Mouse (Mus musculus): ENCODE results near the gene Tut1. TPM values are rescaled to one million over a fixed set of nuclear protein-coding genes. Genes with fewer than 3 reads are reported as not detected.
"Not testable (repeated sequence)": the region's sequence is repeated elsewhere in the genome, so short reads cannot be mapped to it uniquely, and the experiment has no call there.

Gene Tut1
- polyA plus RNA-seq, 1 experiment from 2014 or later, result 34.2 TPM

- H3K27ac ChIP-seq (replicated peaks), result 0 out of 2 replicates have a peak overlapping the region, but pooled peaks have one; percentile 85
- ATAC-seq (ENCODE audit: low FRiP score, low read depth), result no peak
- peaks cover 24% of the 10 kb centered on the region for H3K4me1 ChIP-seq
- H3K9me3 ChIP-seq, result no peaks in the 10 kb centered on the region
- peak overlapping the region; percentile 84 for H3K9ac ChIP-seq (replicated peaks)
- no peaks in the 10 kb centered on the region for H3K27me3 ChIP-seq
- peaks cover 77% of the 10 kb centered on the region for H3K36me3 ChIP-seq
- WGBS, result 6% methylated on average over 9 of the region's 9 CpGs
- H3K4me2 ChIP-seq (replicated peaks), result peak overlapping the region; percentile 80
- H3K4me3 ChIP-seq, result peak overlapping the region; percentile 63
Observed at GRCm38 (mm10) chr19:8967893-8968292, 14.2 kb downstream of the Tut1 start.

- not testable (repeated sequence) for ATAC-seq (ENCODE audit: low FRiP score, low read depth); H3K9ac ChIP-seq (replicated peaks); H3K4me3 ChIP-seq; H3K4me2 ChIP-seq (replicated peaks); H3K9me3 ChIP-seq; H3K27ac ChIP-seq (replicated peaks); H3K27me3 ChIP-seq
- peaks cover 14% of the 10 kb centered on the region for H3K4me1 ChIP-seq
- WGBS, result 88% methylated on average over 8 of the region's 8 CpGs
- H3K36me3 ChIP-seq, result peaks cover 90% of the 10 kb centered on the region
Observed at GRCm38 (mm10) chr19:8972491-8972890, 18.8 kb downstream of the Tut1 start.

- 96% methylated on average over 1 of the region's 1 CpGs for WGBS
- no peak overlapping the region for H3K9ac ChIP-seq (replicated peaks)
- H3K9me3 ChIP-seq, result no peaks in the 10 kb centered on the region
- no peaks in the 10 kb centered on the region for H3K27me3 ChIP-seq
- H3K4me2 ChIP-seq (replicated peaks), result no peak overlapping the region
- H3K4me3 ChIP-seq, result no peak overlapping the region
- ATAC-seq (ENCODE audit: low FRiP score, low read depth), result no peak
- H3K27ac ChIP-seq (replicated peaks), result no peak overlapping the region
- no peaks in the 10 kb centered on the region for H3K4me1 ChIP-seq
- peaks cover 98% of the 10 kb centered on the region for H3K36me3 ChIP-seq
Observed at GRCm38 (mm10) chr19:8974638-8975037, 21.0 kb downstream of the Tut1 start.

- H3K9ac ChIP-seq (replicated peaks), result no peak overlapping the region
- no peaks in the 10 kb centered on the region for H3K9me3 ChIP-seq
- ATAC-seq (ENCODE audit: low FRiP score, low read depth), result no peak
- no peaks in the 10 kb centered on the region for H3K4me1 ChIP-seq
- no peaks in the 10 kb centered on the region for H3K27me3 ChIP-seq
- H3K36me3 ChIP-seq, result peaks cover 97% of the 10 kb centered on the region
- H3K4me2 ChIP-seq (replicated peaks), result no peak overlapping the region
- H3K27ac ChIP-seq (replicated peaks), result no peak overlapping the region
- H3K4me3 ChIP-seq, result no peak overlapping the region
- 97% methylated on average over 2 of the region's 2 CpGs for WGBS
Observed at GRCm38 (mm10) chr19:8975491-8975890, 21.8 kb downstream of the Tut1 start.

- WGBS, result 52% methylated on average over 3 of the region's 3 CpGs
- peak; percentile 67; the same call in 1 of the 2 replicates for ATAC-seq (ENCODE audit: low FRiP score, low read depth)
- 0 out of 2 replicates have a peak, but pooled peaks cover 3% of the 10 kb centered on the region for H3K4me1 ChIP-seq
- H3K9ac ChIP-seq (replicated peaks), result no peak overlapping the region
- H3K36me3 ChIP-seq, result peaks cover 90% of the 10 kb centered on the region
- no peak overlapping the region for H3K4me3 ChIP-seq
- no peaks in the 10 kb centered on the region for H3K27me3 ChIP-seq
- no peak overlapping the region for H3K4me2 ChIP-seq (replicated peaks)
- no peak overlapping the region for H3K27ac ChIP-seq (replicated peaks)
- H3K9me3 ChIP-seq, result no peaks in the 10 kb centered on the region
Observed at GRCm38 (mm10) chr19:8976535-8976934, 22.9 kb downstream of the Tut1 start.

GRCm38 (mm10) chr19:8980771-8981170 is 27.1 kb downstream of the Tut1 start:
- no peak for ATAC-seq (ENCODE audit: low FRiP score, low read depth)
- H3K9me3 ChIP-seq, result no peaks in the 10 kb centered on the region
- no peak overlapping the region for H3K9ac ChIP-seq (replicated peaks)
- H3K27me3 ChIP-seq, result peaks cover 2% of the 10 kb centered on the region; the same call in 1 of the 2 replicates
- H3K4me1 ChIP-seq, result peaks cover 33% of the 10 kb centered on the region
- 54% methylated on average over 5 of the region's 5 CpGs for WGBS
- peaks cover 48% of the 10 kb centered on the region for H3K36me3 ChIP-seq
- no peak overlapping the region for H3K4me3 ChIP-seq
- no peak overlapping the region for H3K27ac ChIP-seq (replicated peaks)
- no peak overlapping the region for H3K4me2 ChIP-seq (replicated peaks)

GRCm38 (mm10) chr19:8981450-8982168 is 28.0 kb downstream of the Tut1 start:
- Histone ChIP-seq H3K27me3 (peaks cover 5% of the 10 kb centered on the region; the same call in 1 of the 2 replicates), H3K4me1 (peaks cover 33% of the 10 kb centered on the region), H3K9me3 (no peaks in the 10 kb centered on the region), H3K4me2 (replicated peaks) (no peak overlapping the region), H3K4me3 (no peak overlapping the region), H3K27ac (replicated peaks) (no peak overlapping the region), H3K9ac (replicated peaks) (no peak overlapping the region), H3K36me3 (peaks cover 40% of the 10 kb centered on the region)
- ATAC-seq (ENCODE audit: low FRiP score, low read depth), result no peak
- 81% methylated on average over 2 of the region's 2 CpGs for WGBS

- no peaks in the 10 kb centered on the region for H3K9me3 ChIP-seq
- peaks cover 33% of the 10 kb centered on the region for H3K4me1 ChIP-seq
- WGBS, result 58% methylated on average over 5 of the region's 5 CpGs
- H3K4me2 ChIP-seq (replicated peaks), result no peak overlapping the region
- no peak overlapping the region for H3K27ac ChIP-seq (replicated peaks)
- H3K27me3 ChIP-seq, result peaks cover 6% of the 10 kb centered on the region
- H3K4me3 ChIP-seq, result no peak overlapping the region
- H3K9ac ChIP-seq (replicated peaks), result no peak overlapping the region
- no peak for ATAC-seq (ENCODE audit: low FRiP score, low read depth)
- peaks cover 31% of the 10 kb centered on the region for H3K36me3 ChIP-seq
Observed at GRCm38 (mm10) chr19:8982303-8983149, 28.9 kb downstream of the Tut1 start.

- Histone ChIP-seq H3K9ac (replicated peaks) (no peak overlapping the region), H3K27me3 (peaks cover 12% of the 10 kb centered on the region), H3K4me2 (replicated peaks) (no peak overlapping the region), H3K4me3 (no peak overlapping the region), H3K27ac (replicated peaks) (peak overlapping the region; percentile 52; the same call in 1 of the 2 replicates), H3K4me1 (peaks cover 33% of the 10 kb centered on the region), H3K36me3 (peaks cover 24% of the 10 kb centered on the region), H3K9me3 (no peaks in the 10 kb centered on the region)
- WGBS, result 53% methylated on average over 4 of the region's 4 CpGs
- ATAC-seq (ENCODE audit: low FRiP score, low read depth), result no peak
Observed at GRCm38 (mm10) chr19:8983150-8983650, 29.6 kb downstream of the Tut1 start.

GRCm38 (mm10) chr19:8984255-8984868 is 30.7 kb downstream of the Tut1 start:
- Histone ChIP-seq H3K9me3 (no peaks in the 10 kb centered on the region), H3K27me3 (peaks cover 24% of the 10 kb centered on the region), H3K36me3 (peaks cover 13% of the 10 kb centered on the region), H3K27ac (replicated peaks) (peak overlapping the region; percentile 68), H3K4me1 (peaks cover 42% of the 10 kb centered on the region), H3K9ac (replicated peaks) (0 out of 2 replicates have a peak overlapping the region, but pooled peaks have one; percentile 34), H3K4me2 (replicated peaks) (peak overlapping the region; percentile 42), H3K4me3 (no peak overlapping the region)
- peak; percentile 88 for ATAC-seq (ENCODE audit: low FRiP score, low read depth)
- WGBS, result 3% methylated on average over 7 of the region's 7 CpGs

GRCm38 (mm10) chr19:8985891-8986290 is 32.2 kb downstream of the Tut1 start:
- no peaks in the 10 kb centered on the region for H3K9me3 ChIP-seq
- no peak overlapping the region for H3K4me3 ChIP-seq
- no peak for ATAC-seq (ENCODE audit: low FRiP score, low read depth)
- WGBS, result 77% methylated on average over 5 of the region's 5 CpGs
- H3K27ac ChIP-seq (replicated peaks), result no peak overlapping the region
- H3K4me1 ChIP-seq, result peaks cover 58% of the 10 kb centered on the region
- H3K4me2 ChIP-seq (replicated peaks), result no peak overlapping the region
- H3K27me3 ChIP-seq, result peaks cover 39% of the 10 kb centered on the region
- H3K9ac ChIP-seq (replicated peaks), result no peak overlapping the region
- 0 out of 2 replicates have a peak, but pooled peaks cover 3% of the 10 kb centered on the region for H3K36me3 ChIP-seq
